Mouse (Mus musculus) thymus, adult 2 months (tissue): ENCODE measurements around the gene Setdb2.

ENCODE experiments used
- CTCF ChIP-seq: fragments of 200-500 bp; IDR thresholded peaks from 2 replicates; pipeline ENCODE4 v1.5.1; 2012; ENCODE audit warnings: mild to moderate bottlenecking, control low read depth, low read length, moderate library complexity, borderline replicate concordance; ENCODE audit not compliant: control insufficient read depth, poor library complexity, insufficient read depth; ENCODE audit errors: extremely low read depth
- POLR2A ChIP-seq: fragments of 200-500 bp; IDR thresholded peaks from 2 replicates; pipeline ENCODE4 v1.6.1; 2012; ENCODE audit warnings: mild to moderate bottlenecking, low read length, control low read depth, moderate library complexity; ENCODE audit not compliant: control insufficient read depth, poor library complexity, insufficient read depth; ENCODE audit errors: extremely low read depth

- TF ChIP-seq CTCF: no peak
- TF ChIP-seq POLR2A: no peak
Measured at GRCm38 (mm10) chr14:59418171-59418570, 22.5 kb downstream of the Setdb2 start.
